Comparison of ENCODE assay signal across 32 mouse cellular contexts in the genomic region with DNA sequence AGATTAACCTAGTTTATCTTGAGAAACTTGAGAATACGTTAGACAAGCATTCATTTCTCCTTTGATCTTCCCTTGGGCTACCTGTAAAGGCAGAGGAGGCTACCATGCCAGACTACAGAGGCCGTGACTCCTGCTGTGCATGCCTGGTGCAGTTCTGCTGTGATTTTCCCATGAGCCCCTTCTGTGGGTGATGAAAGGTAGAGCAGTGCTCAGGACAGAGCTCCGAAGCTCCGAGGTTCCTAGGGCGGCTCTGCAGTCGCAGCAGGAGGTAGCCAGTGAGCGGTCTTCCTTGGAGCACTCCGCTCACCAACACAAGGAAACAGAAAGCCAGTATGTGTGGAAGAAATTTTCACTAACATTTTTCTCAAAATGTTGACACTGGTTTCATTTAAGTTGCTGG. TPM values are rescaled to one million over a fixed set of nuclear protein-coding genes. Genes with fewer than 3 reads are reported as not detected.
"Had no signal": no experiment of that assay in that cellular context is flagged by ENCODE, and none has a peak within 500 bp of the region (broad histone marks: within the 10 kb centered on the region; RNA-seq: fewer than 3 reads in every experiment).

No protein-coding gene starts in this region.

- H3K9ac ChIP-seq: hindbrain, embryonic 12.5 days; hindbrain, embryonic 14.5 days; intestine, embryonic 15.5 days; limb, embryonic 12.5 days; liver, embryonic 13.5 days; liver, embryonic 15.5 days; liver, postnatal 0 days had no signal

- H3K9me3 ChIP-seq: heart, embryonic 10.5 days; heart, embryonic 13.5 days; hindbrain, embryonic 10.5 days; hindbrain, embryonic 12.5 days; intestine, embryonic 15.5 days; limb, embryonic 10.5 days; limb, embryonic 12.5 days; liver, embryonic 13.5 days; liver, embryonic 15.5 days had no signal

- H3K27me3 ChIP-seq: heart, embryonic 13.5 days; hindbrain, embryonic 12.5 days; intestine, embryonic 15.5 days; limb, embryonic 12.5 days; liver, embryonic 13.5 days; liver, embryonic 15.5 days had no signal

- ATAC-seq: hindbrain, embryonic 16.5 days; inflammation-experienced regulatory T-cells, adult 6 months; intestine, embryonic 15.5 days; intestine, postnatal 0 days; liver, postnatal 0 days had no signal

- H3K4me1 ChIP-seq: limb, embryonic 12.5 days; liver, embryonic 15.5 days had no signal

- DNase-seq: gastrocnemius, postnatal 14 days; heart, adult 2 months; heart, postnatal 14 days; heart, postnatal 4 days; kidney, adult 18-20 months; kidney, adult 8-10 months; kidney, postnatal 10 days; kidney, postnatal 25 days; kidney, postnatal 4 days; liver; liver, embryonic 13.5 days; liver, postnatal 0 days had no signal

- H3K4me3 ChIP-seq: heart, adult 2 months; heart, embryonic 10.5 days; heart, embryonic 13.5 days; hindbrain, embryonic 10.5 days; hindbrain, embryonic 12.5 days; intestine, embryonic 15.5 days; layer of hippocampus, adult 2 months; left cerebral cortex, adult 2 months; limb, embryonic 10.5 days; limb, embryonic 12.5 days; liver, embryonic 13.5 days; liver, embryonic 15.5 days had no signal

- H3K4me2 ChIP-seq: heart, embryonic 13.5 days; hindbrain, embryonic 12.5 days; hindbrain, embryonic 14.5 days; intestine, embryonic 15.5 days; limb, embryonic 12.5 days; liver, embryonic 11.5 days; liver, embryonic 13.5 days; liver, embryonic 15.5 days had no signal

- H3K27ac ChIP-seq: heart, adult 2 months; hindbrain, embryonic 10.5 days; hindbrain, embryonic 12.5 days; hindbrain, embryonic 14.5 days; intestine, embryonic 15.5 days; layer of hippocampus, adult 2 months; left cerebral cortex, adult 2 months; limb, embryonic 10.5 days; limb, embryonic 12.5 days; liver, embryonic 13.5 days; liver, embryonic 15.5 days had no signal

RNA-seq across cellular contexts. Expression of gene Eomes, which starts 43.6 kb away (rescaled TPM):
- total RNA-seq: gastrocnemius, adult 8-10 months; gastrocnemius, postnatal 14 days; gastrocnemius, postnatal 4 days; granulocyte monocyte progenitor cell, adult 5-6 weeks; heart, postnatal 14 days; heart, postnatal 4 days had no signal
- polyA plus RNA-seq: heart, embryonic 13.5 days; hindbrain, embryonic 10.5 days; intestine, postnatal 0 days; kidney, embryonic 14.5 days; kidney, embryonic 16.5 days; liver, embryonic 11.5 days; liver, embryonic 13.5 days; liver, embryonic 15.5 days; liver, postnatal 0 days had no signal
